Mouse (Mus musculus): ENCODE measurements around the gene Rhot1.

The Rhot1 gene

GRCm38 (mm10) chr11:80287150-80287549 is 78.3 kb downstream of the Rhot1 start:
- no peak for DNase-seq (ENCODE audit: low spot score in 2 of 2)

GRCm38 (mm10) chr11:80289701-80290445 is 81.1 kb downstream of the Rhot1 start:
- peak in 1 of 2 experiments; percentile 45 for DNase-seq (ENCODE audit: low spot score in 2 of 2)

GRCm38 (mm10) chr11:80291004-80291403 is 82.2 kb downstream of the Rhot1 start:
- DNase-seq (ENCODE audit: low spot score in 2 of 2), result no peak

GRCm38 (mm10) chr11:80292463-80292862 is 83.6 kb downstream of the Rhot1 start:
- DNase-seq (ENCODE audit: low spot score in 2 of 2), result no peak

- no peak for DNase-seq (ENCODE audit: low spot score in 2 of 2)
These were observed 86.2 kb downstream of the Rhot1 start for GRCm38 (mm10) chr11:80295066-80295465.

GRCm38 (mm10) chr11:80295785-80296184 is 87.0 kb downstream of the Rhot1 start:
- no peak for DNase-seq (ENCODE audit: low spot score in 2 of 2)

- DNase-seq (ENCODE audit: low spot score in 2 of 2), result no peak
These were observed 90.9 kb downstream of the Rhot1 start for GRCm38 (mm10) chr11:80299513-80300235.

- DNase-seq (ENCODE audit: low spot score in 2 of 2), result peak in 1 of 2 experiments; percentile 48
These were observed 91.9 kb downstream of the Rhot1 start, which contains the start of gene Rhbdl3 for GRCm38 (mm10) chr11:80300551-80301315. Gene Rhbdl3 (plus strand): TSS chr11:80300912.

GRCm38 (mm10) chr11:80301316-80302045 is 92.7 kb downstream of the Rhot1 start:
- DNase-seq (ENCODE audit: low spot score in 2 of 2), result peak; percentile 38 to 67

GRCm38 (mm10) chr11:80302046-80302390 is 93.2 kb downstream of the Rhot1 start:
- no peak for DNase-seq (ENCODE audit: low spot score in 2 of 2)

GRCm38 (mm10) chr11:80302536-80302935 is 93.7 kb downstream of the Rhot1 start:
- peak in 1 of 2 experiments; percentile 39 for DNase-seq (ENCODE audit: low spot score in 2 of 2)

GRCm38 (mm10) chr11:80303746-80304145 is 94.9 kb downstream of the Rhot1 start:
- no peak for DNase-seq (ENCODE audit: low spot score in 2 of 2)

GRCm38 (mm10) chr11:80304846-80305245 is 96.0 kb downstream of the Rhot1 start:
- no peak for DNase-seq (ENCODE audit: low spot score in 2 of 2)

GRCm38 (mm10) chr11:80308537-80308936 is 99.7 kb downstream of the Rhot1 start:
- no peak for DNase-seq (ENCODE audit: low spot score in 2 of 2)

GRCm38 (mm10) chr11:80311271-80311670 is 102.5 kb downstream of the Rhot1 start:
- no peak for DNase-seq (ENCODE audit: low spot score in 2 of 2)

GRCm38 (mm10) chr11:80312049-80312448 is 103.2 kb downstream of the Rhot1 start:
- DNase-seq (ENCODE audit: low spot score in 2 of 2), result no peak

- no peak for DNase-seq (ENCODE audit: low spot score in 2 of 2)
These were observed 103.7 kb downstream of the Rhot1 start for GRCm38 (mm10) chr11:80312565-80312964.

GRCm38 (mm10) chr11:80313462-80313861 is 104.6 kb downstream of the Rhot1 start:
- DNase-seq (ENCODE audit: low spot score in 2 of 2), result no peak

- DNase-seq (ENCODE audit: low spot score in 2 of 2), result no peak
These were observed 105.1 kb downstream of the Rhot1 start for GRCm38 (mm10) chr11:80313944-80314343.

- no peak for DNase-seq (ENCODE audit: low spot score in 2 of 2)
These were observed 107.2 kb downstream of the Rhot1 start for GRCm38 (mm10) chr11:80315743-80316639.

Data from urinary bladder, postnatal 4 days (tissue).